Mouse (Mus musculus) MEL (cell line): Measurements from ENCODE around the gene Nsfl1c. TPM values are rescaled to one million over a fixed set of nuclear protein-coding genes. Genes with fewer than 3 reads are reported as not detected.

Source experiments
- DNase-seq: peaks from one replicate; pipeline ENCODE4 v3.0.0; 2011; ENCODE audit warnings: low read depth, low spot score
- H3K27ac ChIP-seq: 2 replicates; pipeline ENCODE4 v1.5.1; 2012; ENCODE audit warnings: low read depth, mild to moderate bottlenecking, control low read depth, low read length, moderate library complexity; ENCODE audit not compliant: control insufficient read depth
- H3K27me3 ChIP-seq, 2 experiments: fragments of 150-350 bp in 1 of 2; sonication (generic) in 1 of 2; 2 replicates each; pipeline ENCODE4 v1.6.1; 2012; ENCODE audit warnings: low read length in 2 of 2, mild to moderate bottlenecking in 2 of 2, improper control_type of control experiment in 1 of 2, moderate library complexity in 1 of 2; ENCODE audit not compliant: insufficient read depth in 2 of 2, control insufficient read depth in 1 of 2
- H3K36me3 ChIP-seq, 2 experiments: 2 replicates each; pipeline ENCODE4 v1.6.1; 2012 to 2014; ENCODE audit warnings: low read length in 2 of 2, improper control_type of control experiment in 1 of 2, inconsistent platforms in 1 of 2, mild to moderate bottlenecking in 1 of 2; ENCODE audit not compliant: insufficient read depth in 2 of 2, control insufficient read depth in 1 of 2
- H3K4me1 ChIP-seq, 2 experiments: fragments of 150-350 bp in 1 of 2; sonication (generic) in 1 of 2; 2 replicates each; pipeline ENCODE4 v1.6.1; 2012; ENCODE audit warnings: low read length in 2 of 2, improper control_type of control experiment in 1 of 2, mild to moderate bottlenecking in 1 of 2; ENCODE audit not compliant: insufficient read depth in 2 of 2, control insufficient read depth in 1 of 2
- H3K4me3 ChIP-seq, 2 experiments: fragments of 150-350 bp in 1 of 2; sonication (generic) in 1 of 2; 2 replicates each; pipeline ENCODE4 v1.5.1; 2012; ENCODE audit warnings: low read depth in 2 of 2, low read length in 2 of 2, mild to moderate bottlenecking in 2 of 2, moderate library complexity in 2 of 2, control low read depth in 1 of 2, improper control_type of control experiment in 1 of 2; ENCODE audit not compliant: control insufficient read depth in 1 of 2, insufficient read depth in 1 of 2
- H3K79me2 ChIP-seq: 2 replicates; pipeline ENCODE4 v1.6.1; 2012; ENCODE audit warnings: mild to moderate bottlenecking, low read length, moderate library complexity; ENCODE audit not compliant: control insufficient read depth, poor library complexity, insufficient read depth
- H3K9ac ChIP-seq: 2 replicates; pipeline ENCODE4 v1.6.1; 2012; ENCODE audit warnings: low read depth, mild to moderate bottlenecking, control low read depth, low read length, moderate library complexity; ENCODE audit not compliant: control insufficient read depth, poor library complexity, severe bottlenecking
- H3K9me3 ChIP-seq: fragments of 150-350 bp; sonication (generic); replicated peaks from 2 replicates; pipeline ENCODE4 v1.6.1; 2012; ENCODE audit warnings: mild to moderate bottlenecking, low read length, improper control_type of control experiment, moderate library complexity; ENCODE audit not compliant: insufficient read depth
- BHLHE40 ChIP-seq: IDR thresholded peaks from 2 replicates; pipeline ENCODE4 v1.6.1; 2012; ENCODE audit warnings: low read depth, mild to moderate bottlenecking, inconsistent platforms, low read length, improper control_type of control experiment, borderline replicate concordance
- CHD2 ChIP-seq: IDR thresholded peaks from 2 replicates; pipeline ENCODE4 v1.6.1; 2011; ENCODE audit warnings: low read length, improper control_type of control experiment
- CTCF ChIP-seq, 3 experiments: IDR thresholded peaks in 2 of 3; conservative IDR thresholded peaks in 1 of 3; 2 replicates each; pipeline ENCODE4 v1.5.1; 2011 to 2012; ENCODE audit warnings: low read length in 3 of 3, low read depth in 2 of 3, mild to moderate bottlenecking in 2 of 3, improper control_type of control experiment in 1 of 3, inconsistent platforms in 1 of 3, mixed read lengths in 1 of 3, moderate library complexity in 1 of 3; ENCODE audit not compliant: control insufficient read depth in 1 of 3, insufficient read depth in 1 of 3, poor library complexity in 1 of 3, severe bottlenecking in 1 of 3
- E2F4 ChIP-seq: IDR thresholded peaks from 2 replicates; pipeline ENCODE4 v1.6.1; 2011; ENCODE audit warnings: low read depth, low read length, improper control_type of control experiment, borderline replicate concordance
- ELF1 ChIP-seq: IDR thresholded peaks from 2 replicates; pipeline ENCODE4 v1.6.1; 2014; ENCODE audit warnings: low read depth, mild to moderate bottlenecking, inconsistent platforms, low read length, improper control_type of control experiment, moderate library complexity
- EP300 ChIP-seq, 2 experiments: IDR thresholded peaks; 2 replicates each; pipeline ENCODE4 v1.6.1; 2011; ENCODE audit warnings: improper control_type of control experiment in 2 of 2, low read length in 2 of 2, low read depth in 1 of 2, mild to moderate bottlenecking in 1 of 2
- GATA1 ChIP-seq: IDR thresholded peaks from 2 replicates; pipeline ENCODE4 v1.6.1; 2011; ENCODE audit warnings: low read depth, low read length, improper control_type of control experiment
- MAFK ChIP-seq: IDR thresholded peaks from 2 replicates; pipeline ENCODE4 v1.6.1; 2011; ENCODE audit warnings: low read depth, mild to moderate bottlenecking, low read length, improper control_type of control experiment, borderline replicate concordance
- MAX ChIP-seq: IDR thresholded peaks from 2 replicates; pipeline ENCODE4 v1.6.1; 2011; ENCODE audit warnings: low read length, improper control_type of control experiment
- MAZ ChIP-seq: IDR thresholded peaks from 2 replicates; pipeline ENCODE4 v1.6.1; 2012; ENCODE audit warnings: low read depth, mild to moderate bottlenecking, inconsistent platforms, low read length, improper control_type of control experiment
- MXI1 ChIP-seq: IDR thresholded peaks from 2 replicates; pipeline ENCODE4 v1.6.1; 2011; ENCODE audit warnings: mild to moderate bottlenecking, low read depth, low read length, improper control_type of control experiment
- NELFE ChIP-seq: IDR thresholded peaks from 2 replicates; pipeline ENCODE4 v1.6.1; 2011; ENCODE audit warnings: low read depth, low read length, improper control_type of control experiment
- POLR2A ChIP-seq, 2 experiments: IDR thresholded peaks; 2 replicates each; pipeline ENCODE4 v1.6.1; 2011 to 2012; ENCODE audit warnings: low read length in 2 of 2, mild to moderate bottlenecking in 2 of 2, control low read depth in 1 of 2, improper control_type of control experiment in 1 of 2, low read depth in 1 of 2, moderate library complexity in 1 of 2; ENCODE audit not compliant: control insufficient read depth in 1 of 2, insufficient read depth in 1 of 2, poor library complexity in 1 of 2
- POLR2AphosphoS2 ChIP-seq: IDR thresholded peaks from 2 replicates; pipeline ENCODE4 v1.6.1; 2011; ENCODE audit warnings: low read length, improper control_type of control experiment
- RAD21 ChIP-seq: IDR thresholded peaks from 2 replicates; pipeline ENCODE4 v1.6.1; 2011; ENCODE audit warnings: mild to moderate bottlenecking, low read depth, low read length, improper control_type of control experiment
- RCOR1 ChIP-seq: IDR thresholded peaks from 2 replicates; pipeline ENCODE4 v1.6.1; 2012; ENCODE audit warnings: low read depth, mild to moderate bottlenecking, inconsistent platforms, low read length, improper control_type of control experiment
- SMC3 ChIP-seq: IDR thresholded peaks from 2 replicates; pipeline ENCODE4 v1.6.1; 2011; ENCODE audit warnings: low read depth, low read length, improper control_type of control experiment
- TCF12 ChIP-seq: IDR thresholded peaks from 2 replicates; pipeline ENCODE4 v1.6.1; 2014; ENCODE audit warnings: low read depth, mild to moderate bottlenecking, inconsistent platforms, low read length, improper control_type of control experiment, moderate library complexity
- UBTF ChIP-seq: IDR thresholded peaks from 2 replicates; pipeline ENCODE4 v1.6.1; 2012; ENCODE audit warnings: low read depth, mild to moderate bottlenecking, inconsistent platforms, low read length, improper control_type of control experiment, moderate library complexity, borderline replicate concordance; ENCODE audit not compliant: insufficient read depth
- USF2 ChIP-seq, 2 experiments: IDR thresholded peaks; 2 replicates each; pipeline ENCODE4 v1.6.1; 2011 to 2012; ENCODE audit warnings: improper control_type of control experiment in 2 of 2, low read length in 2 of 2, borderline replicate concordance in 1 of 2, inconsistent platforms in 1 of 2, low read depth in 1 of 2, mild to moderate bottlenecking in 1 of 2; ENCODE audit not compliant: insufficient read depth in 1 of 2
- ZNF384 ChIP-seq: IDR thresholded peaks from 2 replicates; pipeline ENCODE4 v1.6.1; 2012; ENCODE audit warnings: low read depth, mild to moderate bottlenecking, inconsistent platforms, low read length, improper control_type of control experiment
- polyA plus RNA-seq, 2 experiments: library from polyadenylated mRNA; stranded (reverse) in 1 of 2; unstranded in 1 of 2; fragments of >175 nt in 1 of 2; fragments of >200 nt in 1 of 2; gene quantifications; 2 replicates each; pipeline versions ENCODE4 v1.2.1 to v1.2.4; 2012; ENCODE audit warnings: low replicate concordance in 2 of 2, low read depth in 1 of 2; ENCODE audit not compliant: insufficient read length in 2 of 2, insufficient read depth in 1 of 2, missing spikeins in 1 of 2
- total RNA-seq: library from RNA; depleted of rRNA; stranded (reverse); fragments of 300-350 nt; gene quantifications from 2 replicates; pipeline ENCODE4 v1.2.3, GENCODE M21; 2012

The Nsfl1c gene
- total and polyA plus RNA-seq, 3 experiments = 182 to 394 (median 260) TPM

GRCm38 (mm10) chr2:151525520-151525919, 31.5 kb downstream of the Nsfl1c start:
- Histone ChIP-seq H3K9ac (no peak overlapping the region), H3K9me3 (no peaks in the 10 kb centered on the region), H3K27ac (no peak overlapping the region), H3K4me3 (no peak overlapping the region), H3K79me2 (no peaks in the 10 kb centered on the region), H3K36me3 (peaks cover 0 to 24% of the 10 kb centered on the region in 2 experiments; a peak in 2 of 4 replicates), H3K27me3 (no peaks in the 10 kb centered on the region), H3K4me1 (peaks cover 5 to 18% of the 10 kb centered on the region in 2 experiments)
- DNase-seq = no peak
- TF ChIP-seq ELF1 (no peak), UBTF (no peak), POLR2AphosphoS2 (no peak), RAD21 (no peak), CHD2 (no peak)

GRCm38 (mm10) chr2:151528066-151528465, 34.1 kb downstream of the Nsfl1c start:
- peaks cover 0 to 34% of the 10 kb centered on the region in 2 experiments; a peak in 2 of 4 replicates for H3K36me3 ChIP-seq
- no peaks in the 10 kb centered on the region for H3K9me3 ChIP-seq
- H3K9ac ChIP-seq = no peak overlapping the region
- no peak overlapping the region for H3K27ac ChIP-seq
- DNase-seq = no peak
- H3K27me3 ChIP-seq = no peaks in the 10 kb centered on the region
- TF ChIP-seq MAFK (no peak), ELF1 (no peak), MAX (no peak), USF2 (IDR thresholded peaks at IDR 0.05; ENCODE audit: borderline replicate concordance in 1 of 2, insufficient read depth in 1 of 2, low read depth in 1 of 2, low read length in 2 of 2) (no peak), ZNF384 (no peak), SMC3 (no peak), TCF12 (no peak), EP300 (IDR thresholded peaks at IDR 0.05; ENCODE audit: low read depth in 1 of 2, low read length in 2 of 2) (no peak), BHLHE40 (no peak), POLR2AphosphoS2 (no peak), NELFE (no peak), CTCF (IDR thresholded peaks at IDR 0.05 in 2 of 3, conservative IDR thresholded peaks at IDR 0.05 in 1 of 3; ENCODE audit: control insufficient read depth in 1 of 3, insufficient read depth in 1 of 3, low read depth in 2 of 3, low read length in 3 of 3, poor library complexity in 1 of 3, severe bottlenecking in 1 of 3) (no peak), POLR2A (IDR thresholded peaks at IDR 0.05; ENCODE audit: control insufficient read depth in 1 of 2, insufficient read depth in 1 of 2, low read depth in 1 of 2, low read length in 2 of 2, poor library complexity in 1 of 2) (no peak), MXI1 (no peak), MAZ (no peak), RCOR1 (no peak), GATA1 (no peak), E2F4 (no peak)
- H3K4me3 ChIP-seq = no peak overlapping the region
- H3K4me1 ChIP-seq = peaks cover 11 to 35% of the 10 kb centered on the region in 2 experiments
- no peaks in the 10 kb centered on the region for H3K79me2 ChIP-seq
